Mouse (Mus musculus) erythroblast, embryonic 14.5 days (primary cell): ENCODE measurements around the gene Idi1.
"Not testable (repeated sequence)": the region's sequence is repeated elsewhere in the genome, so short reads cannot be mapped to it uniquely, and the experiment has no call there.

Experiments used
- GATA1 ChIP-seq: IDR thresholded peaks from 2 replicates; pipeline ENCODE4 v1.6.1; 2012; ENCODE audit warnings: low read length, inconsistent platforms, mixed read lengths
- TAL1 ChIP-seq: IDR thresholded peaks from 3 replicates; pipeline ENCODE4 v1.6.1; 2012; ENCODE audit warnings: low read length, inconsistent platforms, mixed read lengths

DNA sequence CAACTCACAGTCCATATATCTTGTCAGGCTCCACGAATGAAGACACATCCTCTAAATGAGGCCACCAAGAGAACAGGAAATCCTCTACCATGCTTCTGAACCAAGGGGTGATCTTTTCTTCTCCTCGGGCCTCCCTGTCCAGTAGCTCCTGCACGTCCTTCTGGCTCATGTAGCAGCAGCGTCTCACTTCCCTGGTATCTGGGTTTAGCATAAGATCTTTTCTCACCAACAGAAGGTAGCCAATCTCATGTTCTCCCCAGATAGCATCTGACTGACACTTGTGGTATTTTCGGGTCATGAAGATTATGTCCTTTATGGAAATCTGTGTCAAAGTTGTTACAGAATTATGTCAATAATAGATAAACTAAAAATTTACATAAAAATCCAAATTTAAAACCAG lies 56.4 kb downstream of the Idi1 start:
- not testable (repeated sequence) for TF ChIP-seq TAL1, GATA1
